Mouse (Mus musculus): ENCODE results near the gene Prss46. TPM values are rescaled to one million over a fixed set of nuclear protein-coding genes. Genes with fewer than 3 reads are reported as not detected.

Gene Prss46
- total RNA-seq, 2 experiments from 2014 or later: not detected

DNA sequence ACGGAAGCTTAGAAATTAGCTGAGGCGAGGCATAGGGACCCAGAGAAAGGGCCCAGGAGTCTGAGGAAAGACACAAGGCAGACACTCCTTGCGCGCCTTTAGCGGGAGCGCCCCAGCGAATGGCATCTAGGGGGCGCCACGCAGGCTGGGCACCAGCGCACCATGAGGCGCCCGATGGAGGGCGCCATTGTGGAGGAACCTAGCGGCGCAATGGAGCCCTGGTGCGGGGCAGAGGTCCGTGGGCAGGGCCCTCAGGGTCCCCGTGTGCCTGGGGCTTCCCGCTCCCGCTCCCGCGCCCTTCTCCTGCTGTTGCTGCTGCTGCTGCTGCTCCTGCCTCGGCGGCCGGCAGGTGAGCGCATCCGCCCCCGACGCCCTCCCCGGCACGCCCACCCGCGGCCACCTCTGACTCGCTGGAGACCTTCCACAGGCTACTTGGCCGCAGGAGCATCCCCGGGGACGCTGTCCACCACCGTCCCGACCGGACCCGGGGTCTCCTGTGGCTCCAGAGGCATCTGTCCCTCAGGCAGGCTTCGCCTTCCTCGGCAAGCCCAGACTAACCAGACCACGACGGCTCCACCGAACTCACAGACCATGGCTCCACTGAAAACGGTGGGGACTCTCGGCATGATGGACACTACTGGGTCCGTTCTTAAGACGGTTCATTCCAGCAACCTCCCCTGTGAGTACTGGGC, 13.6 kb downstream of the Prss46 start, which contains the start of gene Prss50:
Gene Prss50, plus strand, starts transcription at position 187 of the 692 bp plus-strand sequence.
- intact Hi-C loops (cut with DNase I): no loop called here
- DNase-seq (ENCODE audit: low spot score in 2 of 2): no peak

DNA sequence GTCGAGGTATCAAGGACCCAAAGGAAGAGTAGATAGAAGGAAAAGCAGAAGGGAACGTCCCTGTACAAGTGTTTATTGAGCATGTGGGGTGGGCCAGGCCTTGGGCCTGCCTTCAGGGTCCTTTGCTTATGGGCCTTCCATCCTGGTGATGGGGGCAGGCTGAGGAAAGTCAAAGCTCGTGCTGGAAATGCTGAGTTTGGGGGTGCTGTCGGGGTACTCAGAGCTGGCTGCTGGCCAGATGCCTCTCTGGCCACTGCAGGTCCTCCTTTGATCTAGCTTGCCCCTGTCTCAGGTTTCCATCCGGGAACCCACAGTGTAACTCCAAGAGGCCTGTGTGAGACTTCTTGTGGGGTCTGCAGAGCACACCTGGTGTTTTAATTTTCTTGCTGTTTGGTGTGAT, 14.2 kb downstream of the Prss46 start:
- intact Hi-C loops (cut with DNase I): no loop called here
- no peak for DNase-seq (ENCODE audit: low spot score in 2 of 2)

DNA sequence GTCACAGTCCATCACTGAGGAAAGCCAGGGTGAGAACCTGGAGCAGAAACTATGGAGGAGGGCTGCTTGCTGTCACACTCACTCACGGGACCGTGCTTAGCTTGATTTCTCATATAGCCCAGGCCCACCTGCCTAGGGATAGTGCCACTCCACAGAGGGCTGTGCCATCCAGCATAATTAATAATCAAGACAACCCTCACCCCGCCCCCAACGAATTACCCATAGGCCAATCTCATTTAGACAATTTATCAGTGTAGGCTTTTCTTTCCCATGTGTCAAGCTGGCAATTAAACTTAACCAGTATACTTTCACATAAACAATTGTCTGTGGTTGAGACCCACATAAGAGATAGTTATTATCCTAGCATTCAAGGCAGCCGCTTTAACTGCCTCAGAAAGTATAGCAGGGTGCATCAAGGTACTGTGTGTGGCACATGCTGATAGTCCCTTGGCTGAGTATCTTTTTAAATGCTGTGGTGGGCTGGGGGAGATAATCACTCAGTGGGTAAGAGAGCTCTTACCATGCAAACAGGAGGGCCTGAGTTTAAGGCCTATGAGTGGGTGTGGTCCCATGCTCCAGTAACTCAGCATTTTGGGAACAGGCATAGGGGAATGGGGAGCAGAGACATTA, 14.8 kb downstream of the Prss46 start:
- intact Hi-C loops (cut with DNase I): no loop called here
- DNase-seq (ENCODE audit: low spot score in 2 of 2): no peak

DNA sequence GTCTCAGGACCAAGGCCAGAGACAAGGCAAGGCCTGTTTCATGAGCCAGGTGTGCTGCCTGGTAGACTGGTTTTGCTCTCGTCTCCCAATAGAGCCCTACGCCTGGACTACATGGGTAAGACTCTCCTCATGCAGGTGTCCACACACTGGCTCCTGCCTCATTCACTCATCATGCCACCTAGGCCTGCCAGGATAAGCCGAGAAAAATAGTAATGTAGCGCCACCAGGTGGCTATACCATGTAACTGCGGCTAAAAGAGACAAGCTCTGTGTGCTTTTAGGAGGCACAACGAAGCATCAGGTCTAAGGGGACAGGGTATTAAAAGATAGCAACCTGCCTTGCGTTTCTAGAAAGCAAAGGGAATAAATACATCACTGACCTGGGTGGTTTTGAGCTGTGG, 26.7 kb downstream of the Prss46 start:
- DNase-seq (ENCODE audit: low spot score in 2 of 2): peak; percentile 67 to 79

DNA sequence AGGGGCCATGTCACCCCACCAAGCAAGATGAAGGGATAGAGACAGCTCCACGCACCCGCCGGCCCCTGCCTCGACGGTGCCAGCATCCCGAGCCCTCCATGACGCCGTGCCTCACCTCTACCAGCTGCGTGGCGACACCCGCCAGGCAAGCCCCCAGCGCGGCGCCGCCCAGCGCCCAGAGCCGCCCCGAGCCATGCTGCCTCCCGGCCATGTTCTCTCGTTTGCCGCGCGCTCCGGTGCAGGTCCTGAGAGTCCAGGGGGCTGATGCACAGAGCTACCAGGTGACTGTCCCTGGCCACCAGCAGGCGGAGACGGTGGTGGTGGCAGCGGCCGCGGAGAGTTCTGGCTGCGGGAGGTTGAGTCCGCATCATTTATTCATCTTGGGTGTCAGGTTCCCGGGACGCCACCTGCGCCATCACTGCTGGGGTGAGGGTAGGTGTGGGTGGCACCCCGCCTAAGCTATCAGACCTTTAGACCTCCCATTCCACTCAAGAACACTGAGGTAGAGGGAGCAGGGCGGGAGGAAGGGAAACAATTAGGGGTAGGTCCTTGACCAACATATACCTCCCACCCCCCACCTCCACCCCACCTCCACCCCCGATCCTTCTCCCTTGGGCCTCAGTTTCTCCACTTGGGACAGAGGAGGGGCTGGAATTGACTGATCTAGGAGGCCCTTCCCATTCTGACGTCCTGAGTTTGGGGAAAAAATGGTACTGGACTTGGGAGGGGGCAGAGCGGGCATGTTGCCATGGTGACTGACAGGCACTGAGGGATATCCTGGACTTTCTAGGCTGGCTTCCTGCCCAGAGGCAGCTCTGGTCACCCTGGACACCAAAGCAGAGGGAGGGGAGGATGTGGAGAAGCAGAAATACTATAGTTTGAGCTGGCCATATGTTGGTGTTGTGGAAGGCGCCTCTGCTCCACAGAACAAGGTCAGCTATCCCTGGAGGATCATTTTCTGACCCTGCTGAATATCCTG, 29.7 kb downstream of the Prss46 start:
- DNase-seq (ENCODE audit: low spot score in 2 of 2): peak; percentile 23 to 59
- intact Hi-C loops (cut with DNase I): loop anchor here (5.0 to 10.0 kb wide), 2 partner anchors 239 to 462 kb away; no protein-coding TSS in a partner anchor

More for the DNA sequence above, 26.7 kb downstream of the Prss46 start:
- intact Hi-C loops (cut with DNase I): loop anchor here (2.0 to 10.0 kb wide), 5 partner anchors 88 to 459 kb away; no protein-coding TSS in a partner anchor

DNA sequence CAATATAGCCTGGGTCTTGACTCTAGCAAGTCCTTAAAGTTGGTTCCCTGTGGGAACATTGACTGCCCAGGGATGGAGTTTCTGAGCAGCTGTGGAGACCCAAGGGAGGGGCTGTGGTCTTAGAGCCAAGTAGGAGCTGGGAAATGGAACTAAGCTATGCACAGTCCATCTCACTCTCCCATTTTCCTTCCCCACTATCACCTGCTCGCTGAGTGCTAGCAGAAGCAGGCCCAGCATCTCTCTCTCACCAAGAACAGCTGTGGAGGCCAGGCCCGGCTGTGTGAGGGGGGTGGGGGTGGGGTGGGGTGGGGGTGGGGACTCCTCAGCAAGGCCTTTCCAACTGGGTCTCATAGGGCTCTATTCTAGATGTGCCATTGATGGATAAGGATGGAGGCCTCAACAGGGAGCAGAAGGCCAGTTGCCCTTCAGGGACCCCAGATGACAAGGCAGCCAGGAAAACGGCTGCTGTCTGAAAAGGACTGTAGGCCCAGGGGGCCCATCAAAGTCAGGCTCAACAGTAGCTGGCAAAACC, 30.4 kb downstream of the Prss46 start:
- DNase-seq (ENCODE audit: low spot score in 2 of 2): no peak
- intact Hi-C loops (cut with DNase I): loop anchor here (5.0 to 10.0 kb wide), 2 partner anchors 240 to 462 kb away; no protein-coding TSS in a partner anchor

DNA sequence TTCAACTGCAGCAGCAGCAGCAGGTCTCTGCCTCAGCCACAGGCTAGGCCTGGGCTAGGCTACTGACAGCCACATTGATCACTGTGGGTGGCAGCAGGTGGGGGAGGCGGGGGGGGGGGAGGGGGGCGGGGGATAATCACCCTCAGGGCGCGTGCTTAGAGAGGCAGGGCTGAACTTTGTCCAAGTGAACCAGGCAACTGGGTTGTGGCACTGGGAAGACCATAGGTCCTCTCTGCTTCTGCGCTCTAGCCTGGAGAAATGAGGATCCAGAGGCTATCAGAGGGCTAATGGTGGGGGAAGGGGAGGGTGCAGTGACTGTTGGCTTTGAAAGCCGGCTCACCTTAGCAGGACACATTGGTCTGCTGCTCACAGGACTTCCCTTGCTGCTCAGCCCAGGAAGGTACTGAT, 31.0 kb downstream of the Prss46 start:
- intact Hi-C loops (cut with DNase I): loop anchor here (10.0 kb wide), 1 partner anchor 240 kb away; no protein-coding TSS in a partner anchor
- no peak for DNase-seq (ENCODE audit: low spot score in 2 of 2)

DNA sequence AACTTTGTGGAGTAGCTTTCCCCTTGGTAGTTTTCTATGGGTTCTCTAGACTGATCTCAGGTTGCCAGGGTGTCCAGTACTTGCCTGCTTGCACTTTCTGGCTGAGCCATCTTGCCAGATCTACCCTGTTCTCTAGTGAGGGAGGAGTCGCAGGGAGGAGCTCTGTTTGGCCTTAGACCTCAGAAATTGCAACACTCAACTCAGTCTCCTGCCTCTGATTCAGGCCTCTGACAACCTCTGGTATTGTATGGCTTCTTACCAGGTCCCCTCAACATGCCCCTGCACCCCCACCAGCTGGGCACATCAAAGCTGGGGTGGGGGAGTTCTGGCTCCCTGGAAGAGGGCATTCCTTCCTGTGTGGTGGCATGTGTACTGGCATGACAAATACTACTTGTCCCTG, 33.0 kb downstream of the Prss46 start:
- no peak for DNase-seq (ENCODE audit: low spot score in 2 of 2)
- intact Hi-C loops (cut with DNase I): loop anchor here (10.0 kb wide), 1 partner anchor 243 kb away; no protein-coding TSS in a partner anchor

DNA sequence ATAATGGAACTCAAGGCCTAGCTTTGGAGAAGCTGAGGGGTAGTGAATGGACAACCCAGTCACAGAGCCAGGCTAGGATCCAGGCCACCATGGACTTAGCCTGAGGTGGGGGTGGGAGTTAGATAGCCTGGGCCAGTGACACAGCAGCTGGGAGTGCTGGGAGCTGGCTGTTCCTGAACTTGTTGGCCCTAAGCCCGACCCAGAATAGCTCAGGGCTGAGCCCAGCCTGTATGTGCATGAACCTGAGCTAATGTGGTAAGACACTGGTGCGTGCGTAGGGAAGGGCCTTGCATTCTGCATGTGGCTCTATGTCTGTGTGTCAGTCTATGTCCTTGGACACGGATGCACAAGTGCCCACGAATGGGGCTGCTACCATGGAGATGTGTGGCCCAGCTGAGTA, 33.6 kb downstream of the Prss46 start:
- DNase-seq (ENCODE audit: low spot score in 2 of 2): peak in 1 of 2 experiments; percentile 19
- intact Hi-C loops (cut with DNase I): loop anchor here (10.0 kb wide), 1 partner anchor 243 kb away; no protein-coding TSS in a partner anchor

DNA sequence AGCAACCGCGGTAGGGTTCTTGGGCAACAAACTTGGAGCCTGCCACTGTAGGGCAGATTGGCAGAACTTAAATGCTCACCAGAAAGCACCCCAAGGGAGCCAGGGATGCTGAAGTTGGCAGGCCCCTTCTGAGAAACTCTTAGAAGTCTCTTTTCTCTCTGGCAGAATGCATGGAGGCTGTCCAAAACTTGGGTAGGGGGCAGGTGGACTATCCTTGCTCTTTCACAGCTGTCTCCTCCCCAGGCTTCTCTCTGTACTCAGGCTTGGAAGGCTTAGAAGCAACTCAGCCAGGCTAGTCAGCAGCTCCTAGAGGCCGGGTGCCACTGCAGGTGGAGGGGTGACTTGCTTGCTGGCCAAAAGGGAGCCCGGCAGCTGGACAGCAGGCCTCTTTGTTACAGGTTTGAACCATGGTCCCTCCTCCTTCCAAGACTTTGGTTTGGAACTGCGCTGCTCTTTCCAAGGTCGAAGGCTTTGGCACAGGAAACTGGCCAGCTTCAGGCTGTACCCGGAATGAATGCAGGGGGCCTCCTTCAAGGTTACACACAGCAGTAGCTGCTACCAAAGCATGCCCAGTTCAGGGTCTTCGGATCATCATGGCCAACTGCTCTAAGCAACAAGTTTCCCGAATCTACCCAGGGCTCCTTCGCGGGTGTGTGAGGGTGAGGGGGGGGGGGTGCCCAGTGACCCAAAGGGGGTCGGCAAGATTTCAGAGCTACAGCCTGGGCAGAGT, 35.0 kb downstream of the Prss46 start, which contains the start of gene Als2cl:
Gene Als2cl, plus strand, starts transcription at position 680 of the 730 bp plus-strand sequence.
- peak in 1 of 2 experiments; percentile 45 for DNase-seq (ENCODE audit: low spot score in 2 of 2)
- intact Hi-C loops (cut with DNase I): loop anchor here (10.0 kb wide), 1 partner anchor 245 kb away; no protein-coding TSS in a partner anchor

DNA sequence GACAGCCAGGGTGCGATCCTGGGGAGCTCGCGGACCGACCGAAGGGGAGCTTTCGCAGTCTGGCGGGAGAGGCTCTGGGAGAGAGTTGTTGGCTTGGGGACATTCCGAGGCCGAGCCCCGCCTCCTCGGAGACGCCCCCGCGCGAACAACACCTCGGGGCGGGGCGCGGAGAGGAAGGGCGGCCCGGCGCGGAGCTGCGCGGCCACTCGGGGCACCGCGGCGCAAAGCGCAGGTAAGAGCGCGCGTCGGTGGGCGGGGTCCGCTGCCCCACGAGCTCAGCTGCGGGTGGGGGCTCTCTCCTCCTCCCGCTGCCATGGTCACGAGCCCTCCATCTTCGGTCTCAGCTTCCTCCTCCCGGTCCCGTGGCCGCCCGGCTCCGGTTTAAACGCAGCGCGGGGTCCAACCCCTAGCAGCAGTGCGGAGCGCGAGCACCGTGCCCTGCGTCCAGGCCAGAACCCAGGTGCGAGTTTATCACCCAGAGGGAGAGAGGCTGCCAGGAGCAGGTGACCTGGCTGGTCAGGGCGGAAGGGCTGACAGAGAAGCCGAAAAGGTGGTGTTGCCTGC, 35.8 kb downstream of the Prss46 start, which contains the start of gene Tmie:
Gene Tmie, minus strand, starts transcription at position 116 of the 564 bp plus-strand sequence.
- intact Hi-C loops (cut with DNase I): loop anchor here (10.0 kb wide), 1 partner anchor 245 kb away; no protein-coding TSS in a partner anchor
- peak; percentile 24 to 38 for DNase-seq (ENCODE audit: low spot score in 2 of 2)

DNA sequence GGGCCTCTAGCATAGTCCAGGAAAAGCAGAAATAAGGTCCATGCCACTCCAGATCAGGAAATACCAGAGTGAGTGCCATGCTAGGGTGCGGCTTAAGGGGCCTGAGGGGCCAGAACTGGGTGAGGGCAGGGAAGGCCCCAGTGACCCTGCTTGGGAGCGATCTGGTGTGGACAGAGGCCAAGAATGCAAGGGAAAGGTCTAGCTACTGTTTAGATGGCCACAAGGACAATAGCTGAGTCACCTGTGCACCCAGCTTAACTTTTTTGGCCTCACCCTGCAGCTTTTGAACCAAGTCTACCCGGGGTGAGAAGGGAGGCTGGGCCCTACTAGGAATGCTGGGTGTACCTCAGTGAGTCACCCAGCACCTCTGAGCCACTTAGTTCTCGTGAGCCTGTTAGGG, 36.5 kb downstream of the Prss46 start:
- DNase-seq (ENCODE audit: low spot score in 2 of 2): no peak
- intact Hi-C loops (cut with DNase I): no loop called here

DNA sequence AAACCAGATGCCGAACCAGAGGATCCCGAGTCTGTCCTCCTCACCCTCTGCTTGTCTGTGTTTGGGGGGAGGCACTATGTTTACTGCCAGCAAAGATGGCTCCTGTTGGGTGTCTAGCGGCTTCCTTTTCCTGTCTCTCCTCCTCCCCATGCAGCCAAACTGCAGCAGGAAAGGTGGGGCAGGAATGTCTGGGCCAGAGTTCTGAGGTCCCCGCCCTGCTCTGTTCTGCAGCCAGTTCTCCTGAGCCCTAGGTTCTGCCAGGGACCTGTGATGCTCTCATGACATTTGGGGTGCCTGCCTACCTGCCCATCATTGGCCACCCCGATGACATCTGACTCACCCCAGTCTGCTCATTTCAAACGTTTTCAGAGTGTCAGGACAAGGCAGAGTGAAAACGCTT, 37.6 kb downstream of the Prss46 start:
- intact Hi-C loops (cut with DNase I): no loop called here
- DNase-seq (ENCODE audit: low spot score in 2 of 2): no peak

DNA sequence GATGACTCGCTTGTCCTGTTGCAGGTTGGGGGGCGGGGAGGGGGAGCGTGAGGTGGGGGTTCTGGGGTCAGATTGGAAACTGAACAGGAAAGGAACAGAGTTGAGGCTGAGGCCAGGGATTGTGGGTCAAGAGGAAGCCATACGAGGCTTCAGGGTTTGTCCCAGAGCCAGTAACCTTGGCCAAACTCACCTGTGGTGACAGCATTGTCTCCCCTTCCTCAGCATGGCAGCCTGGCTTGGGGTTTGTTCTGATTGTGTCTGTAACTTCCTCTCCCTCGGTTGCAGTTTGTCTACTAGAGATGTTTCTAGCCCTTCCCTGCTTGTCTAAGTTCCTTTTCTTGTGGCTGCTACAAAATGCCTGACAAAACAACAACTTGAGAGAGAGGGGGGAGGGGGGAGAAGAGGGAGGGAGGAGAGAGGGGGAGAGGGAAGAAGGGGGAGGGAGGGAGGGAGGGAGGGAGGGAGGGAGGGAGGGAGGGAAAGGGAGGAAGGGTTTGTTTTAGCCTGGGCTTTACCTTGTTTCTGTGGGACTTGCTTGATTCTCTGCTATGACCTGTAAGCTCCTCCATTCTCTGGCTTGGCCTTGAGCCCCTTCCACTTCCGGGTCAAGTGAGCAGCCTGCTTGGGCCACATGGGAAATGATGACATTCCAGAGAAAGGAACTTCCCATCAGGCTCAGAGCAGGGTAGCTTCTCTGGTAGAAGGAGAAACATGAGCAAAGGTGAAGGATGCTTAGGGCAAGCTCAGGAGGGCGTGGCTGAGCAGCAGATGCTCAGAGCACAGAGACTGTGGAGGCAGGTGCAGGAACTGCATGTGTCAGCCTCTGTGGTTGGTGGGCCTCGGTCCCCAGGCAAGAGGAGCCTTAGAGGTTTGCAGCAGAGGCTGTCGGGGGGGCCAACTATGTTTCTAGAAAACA, 43.3 kb downstream of the Prss46 start:
- intact Hi-C loops (cut with DNase I): no loop called here

DNA sequence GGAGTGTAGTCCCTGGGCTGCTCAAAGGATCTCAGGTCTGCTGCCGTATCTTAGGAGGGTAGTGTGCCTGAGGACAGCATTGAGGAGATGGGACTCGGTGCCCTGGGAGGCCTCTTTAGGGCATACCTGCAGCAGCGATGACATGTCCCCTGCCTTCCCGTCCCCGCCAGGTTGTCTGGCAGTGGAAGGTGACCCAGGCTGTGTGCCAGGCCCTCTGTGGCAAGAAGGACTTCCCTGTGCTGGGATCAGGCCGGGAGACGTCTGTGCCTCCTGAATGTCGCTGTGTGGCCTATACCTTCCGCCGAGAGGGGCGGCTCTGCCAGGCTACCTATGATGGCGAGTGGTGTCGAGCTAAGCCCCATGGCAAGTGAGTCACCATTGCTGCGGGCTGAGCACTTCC, 44.6 kb downstream of the Prss46 start:
- intact Hi-C loops (cut with DNase I): no loop called here
- DNase-seq (ENCODE audit: low spot score in 2 of 2): no peak

More for the DNA sequence above, 43.3 kb downstream of the Prss46 start:
- no peak for DNase-seq (ENCODE audit: low spot score in 2 of 2)

DNA sequence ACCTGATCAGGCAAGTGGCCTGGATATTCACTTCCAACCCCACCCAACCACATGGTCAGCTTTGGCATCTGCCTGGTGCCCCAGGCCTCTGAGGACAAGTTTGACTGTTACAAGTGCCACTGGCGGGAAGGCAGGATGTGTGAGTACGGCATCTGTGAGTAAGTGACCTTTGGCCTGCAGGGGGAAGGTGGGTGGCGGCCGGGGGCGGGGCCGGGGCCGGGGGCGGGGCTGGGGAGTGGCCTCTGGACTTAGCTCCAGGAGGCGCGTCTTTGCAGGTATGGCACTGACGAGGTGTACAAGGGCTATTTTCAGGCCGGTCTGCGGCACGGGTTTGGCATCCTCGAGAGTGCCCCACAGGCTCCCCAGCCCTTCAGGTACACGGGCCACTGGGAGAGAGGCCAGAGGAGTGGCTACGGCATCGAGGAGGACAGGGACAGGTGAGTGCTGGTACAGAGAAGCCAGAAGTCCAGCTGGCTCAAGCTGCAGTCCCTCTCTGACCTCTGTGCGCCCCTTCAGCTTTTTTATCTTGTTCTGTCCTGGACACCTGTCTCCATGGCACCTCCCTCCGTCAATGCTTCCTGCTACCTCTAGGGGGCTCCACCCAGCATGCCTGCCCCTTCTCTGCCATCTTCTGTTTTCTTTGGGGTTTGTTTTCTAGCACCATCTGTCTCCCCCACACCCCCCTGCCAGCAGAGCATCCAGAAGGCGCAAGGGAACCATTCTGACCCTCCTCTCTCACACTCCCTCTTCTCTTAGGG, 45.9 kb downstream of the Prss46 start:
- intact Hi-C loops (cut with DNase I): no loop called here
- DNase-seq (ENCODE audit: low spot score in 2 of 2): no peak
